Mouse (Mus musculus) erythroblast, embryonic 14.5 days (primary cell): Measurements from ENCODE around the gene Fbxw11.

Experiments used
- GATA1 ChIP-seq: IDR thresholded peaks from 2 replicates; pipeline ENCODE4 v1.6.1; 2012; ENCODE audit warnings: low read length, inconsistent platforms, mixed read lengths
- TAL1 ChIP-seq: IDR thresholded peaks from 3 replicates; pipeline ENCODE4 v1.6.1; 2012; ENCODE audit warnings: low read length, inconsistent platforms, mixed read lengths

DNA sequence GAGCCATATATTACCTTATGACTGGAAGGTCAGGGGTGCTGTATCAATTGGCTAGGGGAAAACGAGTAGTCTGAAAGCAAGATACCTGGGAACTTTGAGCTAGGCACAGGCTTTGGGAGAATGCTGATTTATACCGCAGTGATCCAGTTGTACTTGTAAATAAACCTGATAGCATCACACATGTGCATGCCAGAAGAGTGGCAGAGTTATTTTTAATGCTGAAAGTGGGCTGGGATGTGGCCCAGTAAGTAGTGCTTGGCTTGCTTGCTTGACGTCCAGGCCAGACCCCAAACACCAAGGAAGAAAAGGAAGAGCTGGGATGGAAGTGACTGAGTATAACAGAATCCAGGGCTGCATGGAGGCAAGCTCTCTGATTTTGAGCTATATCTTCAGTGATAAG is 59.0 kb downstream of the Fbxw11 start:
- TF ChIP-seq TAL1, result no peak
- no peak for TF ChIP-seq GATA1
